Mouse (Mus musculus): ENCODE data around the gene Cyp19a1.

Cyp19a1 gene

DNA sequence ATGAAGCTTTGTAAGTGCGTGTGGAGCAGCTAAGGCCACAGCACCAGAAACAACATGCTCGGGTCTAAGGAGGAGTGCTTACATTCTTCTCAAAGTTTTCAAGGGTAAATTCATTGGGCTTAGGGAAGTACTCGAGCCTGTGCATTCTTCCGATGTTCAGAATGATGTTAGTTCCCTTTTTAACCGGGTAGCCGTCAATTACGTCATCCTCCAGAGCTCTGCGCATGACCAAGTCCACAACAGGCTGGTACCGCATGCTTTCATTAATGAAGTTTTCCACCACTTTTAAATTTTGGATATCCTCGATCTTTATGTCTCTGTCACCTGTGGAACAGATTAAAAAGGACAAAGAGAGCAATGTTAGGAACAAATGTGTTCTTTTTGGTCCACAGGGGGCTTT is 99.5 kb downstream of the Cyp19a1 start:
- DNase-seq: no peak

DNA sequence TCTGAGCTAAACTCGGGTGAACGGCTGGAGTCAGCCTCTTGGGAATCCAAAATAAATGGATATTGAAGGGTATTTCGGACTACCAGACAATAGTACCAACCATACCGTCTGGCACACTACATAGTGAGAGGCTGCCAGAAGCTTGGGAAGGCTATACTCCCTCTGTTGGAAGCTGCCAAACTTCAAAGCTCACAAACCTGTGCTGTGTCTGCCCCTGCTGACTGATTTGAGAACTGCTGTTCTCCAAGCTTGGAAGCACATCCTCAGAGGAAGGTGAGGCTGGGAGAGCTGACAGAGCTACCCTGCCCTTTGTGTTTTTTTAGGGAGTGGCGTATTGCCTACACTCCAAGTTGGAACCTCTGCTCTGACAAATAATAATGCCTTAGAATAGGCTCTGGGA is 104.8 kb downstream of the Cyp19a1 start:
- no peak for DNase-seq

GRCm38 (mm10) chr9:54153679-54154078 is 114.2 kb downstream of the Cyp19a1 start:
- no peak for DNase-seq

- no peak for DNase-seq
Observed at GRCm38 (mm10) chr9:54139191-54139590, 128.7 kb downstream of the Cyp19a1 start.

Data from lung, postnatal 10 days (tissue).